ENCODE assay signal across 11 mouse cellular contexts in the genomic region with DNA sequence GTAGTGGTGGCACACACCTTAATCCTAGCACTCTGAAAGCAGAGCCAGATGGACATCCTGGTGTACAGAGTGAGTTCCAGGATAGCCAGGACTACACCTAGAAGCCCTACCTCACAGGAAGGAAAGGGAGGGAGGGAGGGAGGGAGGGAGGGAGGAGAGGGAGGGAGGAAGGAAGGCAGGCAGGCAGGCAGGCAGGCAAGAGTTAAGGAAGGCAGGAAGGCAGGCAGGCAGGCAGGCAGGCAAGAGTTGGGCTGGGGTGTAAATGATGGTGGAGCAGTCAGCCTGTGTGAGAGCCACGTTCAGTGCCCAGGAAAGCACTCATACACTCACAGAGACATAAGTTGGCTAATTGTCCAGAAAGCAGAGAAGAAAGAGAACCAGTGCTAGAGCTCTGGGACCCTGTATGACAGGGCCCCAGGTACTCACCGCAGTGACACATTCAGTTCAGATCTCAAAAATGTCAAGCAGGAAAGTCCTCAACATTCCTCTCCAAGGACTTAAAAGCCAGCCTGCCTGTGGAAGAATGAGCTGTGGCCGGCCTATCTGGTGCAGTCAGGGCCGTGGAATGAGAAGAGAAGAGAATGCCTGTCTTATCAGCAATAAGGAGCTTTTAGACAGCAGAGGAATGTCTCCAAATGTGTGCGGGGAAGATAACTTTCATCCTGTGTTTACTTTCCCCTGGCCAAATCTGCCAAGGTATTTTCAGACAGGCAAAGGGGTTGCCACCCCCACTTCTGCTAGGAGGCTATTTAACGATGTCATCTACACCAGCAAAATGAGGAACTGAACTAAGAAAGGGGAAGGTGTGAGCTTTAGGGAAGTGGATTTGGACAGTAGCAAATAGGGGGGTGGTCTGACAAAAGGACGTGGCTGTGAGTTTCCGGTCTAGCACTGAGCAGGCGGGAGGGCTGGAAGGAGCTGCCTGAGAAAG. TPM values are rescaled to one million over a fixed set of nuclear protein-coding genes. Genes with fewer than 3 reads are reported as not detected.
A peak's percentile ranks its signal among the peaks of the same experiment; 100 is the strongest.
DNase-seq lines count a peak whose midpoint lies in the region; ATAC-seq lines count a peak whose summit lies in the region.
"Had no signal": no experiment of that assay in that cellular context is flagged by ENCODE, and none has a peak within 500 bp of the region (broad histone marks: within the 10 kb centered on the region; RNA-seq: fewer than 3 reads in every experiment).

No protein-coding gene starts in this region.

- intact Hi-C loops in heart, postnatal 14 days (cut with DNase I): no loop called here

- H3K4me1 ChIP-seq in heart, embryonic 11.5 days (ENCODE audit: control insufficient read depth, insufficient read depth, low read length): peaks cover 27% of the 10 kb centered on the region
- H3K4me1 ChIP-seq in intestine, embryonic 15.5 days (replicated peaks): no peaks in the 10 kb centered on the region
- H3K4me1 ChIP-seq: embryonic facial prominence, embryonic 13.5 days; limb, embryonic 12.5 days had no signal

- H3K36me3 ChIP-seq in heart, embryonic 11.5 days (ENCODE audit: control insufficient read depth, insufficient read depth, low read length): 0 out of 2 replicates have a peak, but pooled peaks cover 7% of the 10 kb centered on the region
- H3K36me3 ChIP-seq in intestine, embryonic 15.5 days: 0 out of 2 replicates have a peak, but pooled peaks cover 4% of the 10 kb centered on the region

- H3K9ac ChIP-seq in heart, embryonic 11.5 days (ENCODE audit: low read depth, low read length): peak overlapping the region; percentile 60; the same call in 1 of the 2 replicates
- H3K9ac ChIP-seq in intestine, embryonic 15.5 days: no peak overlapping the region
- H3K9ac ChIP-seq: embryonic facial prominence, embryonic 13.5 days; limb, embryonic 12.5 days had no signal

- H3K4me2 ChIP-seq in heart, embryonic 11.5 days: peak overlapping the region; percentile 54
- no peak overlapping the region for H3K4me2 ChIP-seq in intestine, embryonic 15.5 days (replicated peaks)
- H3K4me2 ChIP-seq: embryonic facial prominence, embryonic 13.5 days; limb, embryonic 12.5 days had no signal

- peak; percentile 83 for ATAC-seq in heart, embryonic 11.5 days (replicated peaks; ENCODE audit: insufficient number of reproducible peaks, low FRiP score, low TSS enrichment)
- ATAC-seq in intestine, embryonic 15.5 days: peak; percentile 57
- ATAC-seq in megakaryocyte-erythroid progenitor cell, adult 5-6 weeks (replicated peaks; ENCODE audit: low FRiP score, low TSS enrichment, poor library complexity, severe bottlenecking): peak; percentile 86

- no peak for DNase-seq in heart, postnatal 14 days
- DNase-seq in MEL-GATA-1-ER (ENCODE audit: extremely low read depth, low read depth): peak; percentile 100
- DNase-seq in adipocyte (ENCODE audit: low spot score): no peak
- DNase-seq in thymus, postnatal 25 days: no peak
- DNase-seq in frontal cortex, postnatal 10 days (ENCODE audit: low spot score in 2 of 2): no peak
- DNase-seq: thymus, adult 18-20 months had no signal

- peak overlapping the region; percentile 96 for H3K27ac ChIP-seq in heart, embryonic 11.5 days (ENCODE audit: low read depth, low read length)
- H3K27ac ChIP-seq in intestine, embryonic 15.5 days: peak overlapping the region; percentile 36; the same call in 1 of the 2 replicates
- H3K27ac ChIP-seq: embryonic facial prominence, embryonic 13.5 days; limb, embryonic 12.5 days had no signal

- no peaks in the 10 kb centered on the region for H3K9me3 ChIP-seq in heart, embryonic 11.5 days (replicated peaks; ENCODE audit: control insufficient read depth, low read length)
- no peaks in the 10 kb centered on the region for H3K9me3 ChIP-seq in intestine, embryonic 15.5 days
- H3K9me3 ChIP-seq: embryonic facial prominence, embryonic 13.5 days; limb, embryonic 12.5 days had no signal

- peak overlapping the region; percentile 14; the same call in 1 of the 2 replicates for H3K4me3 ChIP-seq in heart, embryonic 11.5 days (ENCODE audit: low read depth, low read length)
- H3K4me3 ChIP-seq in intestine, embryonic 15.5 days (replicated peaks): no peak overlapping the region
- H3K4me3 ChIP-seq: embryonic facial prominence, embryonic 13.5 days; limb, embryonic 12.5 days had no signal

- WGBS in heart, embryonic 11.5 days (ENCODE audit: insufficient replicate concordance): 4% methylated on average over 9 of the region's 9 CpGs
- WGBS in intestine, embryonic 15.5 days: 28% methylated on average over 9 of the region's 9 CpGs

- H3K27me3 ChIP-seq in heart, embryonic 11.5 days (ENCODE audit: control insufficient read depth, insufficient read depth, low read length): no peaks in the 10 kb centered on the region
- no peaks in the 10 kb centered on the region for H3K27me3 ChIP-seq in intestine, embryonic 15.5 days (replicated peaks)
- H3K27me3 ChIP-seq: embryonic facial prominence, embryonic 13.5 days; limb, embryonic 12.5 days had no signal

RNA-seq across cellular contexts. Expression of a gene that starts 6.1 kb away (rescaled TPM):
- 8.5 and 8.8 TPM in 2 replicates for polyA plus RNA-seq in heart, embryonic 11.5 days (2014; fragmentation: Nextera tagmentation; extraction: Ambion mirVana)
- 1 to 10 TPM; 2.2 to 3.5 TPM for total RNA-seq in heart, postnatal 14 days (2021)
- polyA plus RNA-seq in intestine, embryonic 15.5 days (2015; fragmentation: Nextera tagmentation; extraction: Ambion mirVana): 2.7 and 3.3 TPM in 2 replicates
- 1.2 and 2.6 TPM in 2 replicates for total RNA-seq in megakaryocyte-erythroid progenitor cell, adult 5-6 weeks (2014; fragmentation: Nextera tagmentation)
- 2.1 and 4.8 TPM in 2 replicates for total RNA-seq in megakaryocyte-erythroid progenitor cell, adult 5-6 weeks (2017)

RNA-seq across cellular contexts. Expression of a gene that starts 50.9 kb away (rescaled TPM):
- polyA plus RNA-seq in heart, embryonic 11.5 days (2014; fragmentation: Nextera tagmentation; extraction: Ambion mirVana): 15.3 and 16.3 TPM in 2 replicates
- total RNA-seq in heart, postnatal 14 days (2021): 1 to 10 TPM; 7.5 to 8.3 TPM
- polyA plus RNA-seq in intestine, embryonic 15.5 days (2015; fragmentation: Nextera tagmentation; extraction: Ambion mirVana): 11.7 and 12.4 TPM in 2 replicates
- 22.0 and 22.1 TPM in 2 replicates for total RNA-seq in megakaryocyte-erythroid progenitor cell, adult 5-6 weeks (2014; fragmentation: Nextera tagmentation)
- 15.6 and 20.6 TPM in 2 replicates for total RNA-seq in megakaryocyte-erythroid progenitor cell, adult 5-6 weeks (2017)

RNA-seq across cellular contexts. Expression of a gene that starts 51.5 kb away (rescaled TPM):
- 10.2 and 10.5 TPM in 2 replicates for polyA plus RNA-seq in heart, embryonic 11.5 days (2014; fragmentation: Nextera tagmentation; extraction: Ambion mirVana)
- total RNA-seq in heart, postnatal 14 days (2021): 1 to 10 TPM; 5.0 to 5.2 TPM
- polyA plus RNA-seq in intestine, embryonic 15.5 days (2015; fragmentation: Nextera tagmentation; extraction: Ambion mirVana): 6.7 and 7.6 TPM in 2 replicates
- total RNA-seq in megakaryocyte-erythroid progenitor cell, adult 5-6 weeks (2014; fragmentation: Nextera tagmentation): 21.1 and 28.4 TPM in 2 replicates
- total RNA-seq in megakaryocyte-erythroid progenitor cell, adult 5-6 weeks (2017): 25.0 and 35.6 TPM in 2 replicates
